Mouse (Mus musculus): ENCODE measurements at regions not wholly inside any gene's neighbourhood (a gene's known extent, or its start where the extent isn't known, plus 50 kb on each side); places are given as distances from the start of the nearest gene placed in this dataset.
"Not testable (repeated sequence)": the region's sequence is repeated elsewhere in the genome, so short reads cannot be mapped to it uniquely, and the experiment has no call there.

DNA sequence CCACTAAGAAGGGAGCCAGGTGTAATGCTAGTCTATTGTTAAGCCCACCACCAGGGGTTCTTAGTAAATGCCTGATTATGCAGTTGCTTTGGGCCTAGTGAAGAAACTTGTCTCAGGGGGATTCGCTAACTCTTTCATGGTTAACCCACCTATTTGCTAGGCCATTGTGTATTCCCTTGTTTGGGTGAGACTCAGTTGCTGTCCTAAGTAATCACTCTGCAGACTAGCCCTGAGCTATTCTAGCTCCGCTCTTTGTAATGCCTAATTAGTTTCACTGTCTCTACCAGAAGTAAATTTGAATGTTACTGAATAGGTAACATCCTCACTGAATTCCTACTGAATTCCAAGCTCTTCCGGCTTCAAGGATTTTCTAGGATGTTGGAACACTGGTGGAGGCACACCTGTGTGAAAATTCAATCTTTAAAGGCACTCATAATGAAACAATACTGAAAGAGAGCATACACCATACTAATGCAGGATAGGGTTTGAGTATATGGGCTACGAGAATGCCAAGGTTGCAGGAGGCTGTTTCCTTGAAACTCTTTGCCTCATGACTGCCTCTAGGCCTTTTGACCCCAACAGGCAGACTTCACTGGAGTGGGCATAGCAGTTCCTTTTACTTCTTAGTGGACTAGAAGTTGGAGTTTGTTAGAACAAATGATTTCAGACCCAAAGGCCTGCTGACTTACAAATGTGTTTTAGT is 213.4 kb downstream of the Crisp4 start:
- not testable (repeated sequence) for H3K9me3 ChIP-seq (replicated peaks; ENCODE audit: control insufficient read depth, low read length); H3K9ac ChIP-seq (ENCODE audit: low read depth, low read length); ATAC-seq (replicated peaks; ENCODE audit: insufficient number of reproducible peaks, low FRiP score, low TSS enrichment); H3K4me1 ChIP-seq (ENCODE audit: control insufficient read depth, insufficient read depth, low read length); H3K27ac ChIP-seq (ENCODE audit: low read depth, low read length); H3K4me3 ChIP-seq (ENCODE audit: low read depth, low read length); H3K4me2 ChIP-seq; H3K27me3 ChIP-seq (ENCODE audit: control insufficient read depth, insufficient read depth, low read length); H3K36me3 ChIP-seq (ENCODE audit: control insufficient read depth, insufficient read depth, low read length)
- WGBS (ENCODE audit: insufficient replicate concordance): 81% methylated on average over 4 of the region's 4 CpGs

Measured in heart, embryonic 11.5 days (tissue).